Comparison of ENCODE assay signal across 15 mouse cellular contexts in genomic region chr15:62132895-62133294, GRCm38 (mm10).
A peak's percentile ranks its signal among the peaks of the same experiment; 100 is the strongest.
DNase-seq lines count a peak whose midpoint lies in the region; ATAC-seq and TF ChIP-seq lines count a peak whose summit lies in the region.
"Had no signal": no experiment of that assay in that cellular context is flagged by ENCODE, and none has a peak within 500 bp of the region (broad histone marks: within the 10 kb centered on the region; RNA-seq: fewer than 3 reads in every experiment).

No protein-coding gene starts in this region.

- no peaks in the 10 kb centered on the region for H3K36me3 ChIP-seq in liver, adult 2 months (ENCODE audit: control insufficient read depth, insufficient read depth, low read length)
- no peaks in the 10 kb centered on the region for H3K36me3 ChIP-seq in liver, embryonic 15.5 days (replicated peaks)
- no peaks in the 10 kb centered on the region for H3K36me3 ChIP-seq in stomach, embryonic 15.5 days
- no peaks in the 10 kb centered on the region for H3K36me3 ChIP-seq in hindbrain, embryonic 13.5 days
- H3K36me3 ChIP-seq in neural tube, embryonic 15.5 days = no peaks in the 10 kb centered on the region
- H3K36me3 ChIP-seq: embryonic facial prominence, embryonic 15.5 days; midbrain, embryonic 10.5 days had no signal

- H3K27me3 ChIP-seq in liver, adult 2 months (ENCODE audit: control insufficient read depth, insufficient read depth, low read length) = no peaks in the 10 kb centered on the region
- H3K27me3 ChIP-seq in liver, embryonic 15.5 days = no peaks in the 10 kb centered on the region
- H3K27me3 ChIP-seq in stomach, embryonic 15.5 days (replicated peaks) = no peaks in the 10 kb centered on the region
- no peaks in the 10 kb centered on the region for H3K27me3 ChIP-seq in hindbrain, embryonic 13.5 days
- no peaks in the 10 kb centered on the region for H3K27me3 ChIP-seq in neural tube, embryonic 15.5 days (replicated peaks)
- H3K27me3 ChIP-seq: embryonic facial prominence, embryonic 15.5 days had no signal

- DNase-seq in liver, adult 2 months (ENCODE audit: extremely low read depth, low read depth, low spot score) = peak; percentile 86
- DNase-seq in liver = no peak
- DNase-seq in kidney, adult 9 months = peak; percentile 91
- DNase-seq in left cerebral cortex, adult 2 months (ENCODE audit: extremely low spot score in 1 of 2, low spot score in 2 of 2) = no peak
- DNase-seq: adrenal gland, adult 2 months; cerebellum, adult 2 months; gastrocnemius, postnatal 25 days; thymus, postnatal 25 days had no signal

- WGBS in liver, adult 2 months = 18% methylated on average over 2 of the region's 2 CpGs
- WGBS in liver, embryonic 15.5 days (ENCODE audit: insufficient replicate concordance) = 55% methylated on average over 2 of the region's 2 CpGs
- 33% methylated on average over 2 of the region's 2 CpGs for WGBS in stomach, embryonic 15.5 days
- 36% methylated on average over 2 of the region's 2 CpGs for WGBS in hindbrain, embryonic 13.5 days
- WGBS in neural tube, embryonic 15.5 days = 47% methylated on average over 2 of the region's 2 CpGs

- H3K4me1 ChIP-seq in liver, adult 2 months (ENCODE audit: control insufficient read depth, insufficient read depth, low read length) = peaks cover 20% of the 10 kb centered on the region
- peaks cover 84% of the 10 kb centered on the region for H3K4me1 ChIP-seq in liver, embryonic 15.5 days (replicated peaks)
- peaks cover 17% of the 10 kb centered on the region for H3K4me1 ChIP-seq in stomach, embryonic 15.5 days
- peaks cover 8% of the 10 kb centered on the region for H3K4me1 ChIP-seq in hindbrain, embryonic 13.5 days (replicated peaks)
- peaks cover 25% of the 10 kb centered on the region; the same call in 1 of the 2 replicates for H3K4me1 ChIP-seq in neural tube, embryonic 15.5 days

- TF ChIP-seq CTCF in liver, adult 2 months (IDR thresholded peaks at IDR 0.05; ENCODE audit: low read depth, low read length) = no peak
- TF ChIP-seq CTCF in left cerebral cortex, adult 2 months (IDR thresholded peaks at IDR 0.05) = no peak

- no peak for ATAC-seq in liver, embryonic 15.5 days (ENCODE audit: insufficient read depth)
- ATAC-seq in stomach, embryonic 15.5 days (ENCODE audit: insufficient read depth, low FRiP score, low read depth) = no peak
- no peak for ATAC-seq in hindbrain, embryonic 13.5 days (ENCODE audit: low FRiP score)
- no peak for ATAC-seq in neural tube, embryonic 15.5 days (ENCODE audit: low FRiP score)
- ATAC-seq: forebrain, embryonic 14.5 days had no signal

- 0 out of 2 replicates have a peak, but pooled peaks cover 2% of the 10 kb centered on the region for H3K79me2 ChIP-seq in liver, adult 2 months (ENCODE audit: control insufficient read depth, insufficient read depth, low read length)

- peak overlapping the region; percentile 25; the same call in 1 of the 2 replicates for H3K9ac ChIP-seq in liver, adult 2 months (ENCODE audit: low read depth, low read length)
- H3K9ac ChIP-seq in liver, embryonic 15.5 days = no peak overlapping the region; the same call in 1 of the 2 replicates
- no peak overlapping the region for H3K9ac ChIP-seq in stomach, embryonic 15.5 days
- no peak overlapping the region for H3K9ac ChIP-seq in hindbrain, embryonic 13.5 days
- H3K9ac ChIP-seq in neural tube, embryonic 15.5 days (replicated peaks) = no peak overlapping the region
- H3K9ac ChIP-seq: embryonic facial prominence, embryonic 15.5 days had no signal

- TF ChIP-seq POLR2A in liver, adult 2 months (IDR thresholded peaks at IDR 0.05; ENCODE audit: extremely low read depth, insufficient read depth, low read length) = 0 out of 2 replicates have a peak, but pooled peaks have one; percentile 18

- intact Hi-C loops in left cerebral cortex, adult 2 months (cut with DNase I) = no loop called here

- H3K9me3 ChIP-seq in liver, embryonic 15.5 days (replicated peaks) = no peaks in the 10 kb centered on the region
- no peaks in the 10 kb centered on the region for H3K9me3 ChIP-seq in stomach, embryonic 15.5 days
- no peaks in the 10 kb centered on the region for H3K9me3 ChIP-seq in hindbrain, embryonic 13.5 days
- no peaks in the 10 kb centered on the region for H3K9me3 ChIP-seq in neural tube, embryonic 15.5 days (replicated peaks)
- H3K9me3 ChIP-seq: embryonic facial prominence, embryonic 15.5 days; midbrain, embryonic 10.5 days had no signal

- H3K4me3 ChIP-seq in liver, adult 2 months (ENCODE audit: insufficient read depth, low read depth, low read length) = no peak overlapping the region
- no peak overlapping the region for H3K4me3 ChIP-seq in liver, embryonic 15.5 days (replicated peaks)
- H3K4me3 ChIP-seq in stomach, embryonic 15.5 days (replicated peaks) = no peak overlapping the region
- no peak overlapping the region for H3K4me3 ChIP-seq in hindbrain, embryonic 13.5 days
- no peak overlapping the region for H3K4me3 ChIP-seq in neural tube, embryonic 15.5 days (replicated peaks)
- no peak overlapping the region for H3K4me3 ChIP-seq in left cerebral cortex, adult 2 months
- H3K4me3 ChIP-seq: embryonic facial prominence, embryonic 15.5 days; midbrain, embryonic 10.5 days had no signal

- H3K27ac ChIP-seq in liver, adult 2 months (replicated peaks; ENCODE audit: insufficient read depth, low read depth, low read length) = peak overlapping the region; percentile 62
- 0 out of 2 replicates have a peak overlapping the region, but pooled peaks have one; percentile 19 for H3K27ac ChIP-seq in liver, embryonic 15.5 days (replicated peaks)
- 0 out of 2 replicates have a peak overlapping the region, but pooled peaks have one; percentile 19 for H3K27ac ChIP-seq in stomach, embryonic 15.5 days
- no peak overlapping the region for H3K27ac ChIP-seq in hindbrain, embryonic 13.5 days
- no peak overlapping the region for H3K27ac ChIP-seq in neural tube, embryonic 15.5 days (replicated peaks)
- no peak overlapping the region for H3K27ac ChIP-seq in left cerebral cortex, adult 2 months
- H3K27ac ChIP-seq: embryonic facial prominence, embryonic 15.5 days; midbrain, embryonic 10.5 days had no signal

- H3K4me2 ChIP-seq in liver, embryonic 15.5 days = no peak overlapping the region
- H3K4me2 ChIP-seq in stomach, embryonic 15.5 days = no peak overlapping the region
- H3K4me2 ChIP-seq in hindbrain, embryonic 13.5 days = no peak overlapping the region
- H3K4me2 ChIP-seq in neural tube, embryonic 15.5 days = no peak overlapping the region
- H3K4me2 ChIP-seq: embryonic facial prominence, embryonic 15.5 days had no signal

Comparison
In these comparisons a context has a peak if more than half of its experiments do, and no peak if none do; other contexts are left out.
1. DNase-seq: peak in liver, adult 2 months (single experiment) and kidney, adult 9 months (single experiment); none in liver (single experiment) and left cerebral cortex, adult 2 months (0 of 2).
2. H3K27ac ChIP-seq: peak in liver, adult 2 months (single experiment), liver, embryonic 15.5 days (single experiment) and stomach, embryonic 15.5 days (single experiment); none in hindbrain, embryonic 13.5 days (single experiment), neural tube, embryonic 15.5 days (single experiment) and left cerebral cortex, adult 2 months (single experiment).